Mouse (Mus musculus): ENCODE results near the gene Adora1.

Adora1 gene

DNA sequence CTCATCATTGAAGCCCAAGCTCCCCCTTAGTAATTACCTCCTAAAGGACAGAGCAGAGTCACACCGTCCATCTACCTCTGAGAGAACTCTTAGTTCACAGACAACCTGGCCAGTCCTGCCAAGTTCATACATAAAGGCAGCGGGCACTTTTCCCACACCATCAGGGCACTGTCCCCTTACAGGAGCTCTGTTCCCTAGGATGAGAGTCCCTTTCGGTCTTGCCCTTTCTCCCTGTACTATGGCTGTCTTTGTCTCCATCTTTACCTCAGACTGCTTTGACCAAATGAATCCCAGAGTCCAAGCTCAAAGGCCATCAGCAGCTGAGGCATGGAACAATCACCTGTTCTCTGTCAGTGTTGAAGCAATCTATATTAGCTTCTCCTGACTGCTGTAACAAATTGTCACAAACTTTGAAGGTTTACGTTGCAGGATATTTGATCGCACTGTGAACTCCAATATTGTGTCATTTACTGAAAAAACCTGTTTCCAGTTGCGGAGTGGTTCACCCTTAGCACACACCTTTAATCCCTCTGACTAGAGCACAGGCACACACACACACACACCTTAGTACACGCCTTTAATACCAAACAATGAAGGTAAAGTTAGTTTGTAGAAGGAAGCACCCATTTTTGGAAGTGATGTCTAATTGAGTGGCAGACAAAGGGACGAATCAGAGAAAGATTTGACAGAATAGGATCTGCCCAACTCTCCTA, 66.1 kb downstream of the Adora1 start:
- Histone ChIP-seq H3K27me3 (ENCODE audit: insufficient read depth, low read length) (peaks cover 7% of the 10 kb centered on the region; the same call in 1 of the 2 replicates), H3K9me3 (ENCODE audit: low read length) (peaks cover 15% of the 10 kb centered on the region), H3K36me3 (ENCODE audit: insufficient read depth, low read length) (no peaks in the 10 kb centered on the region), H3K4me3 (replicated peaks; ENCODE audit: low read length) (no peak overlapping the region), H3K4me1 (replicated peaks; ENCODE audit: low read depth, low read length) (peaks cover 12% of the 10 kb centered on the region)
- TF ChIP-seq NANOG (IDR thresholded peaks at IDR 0.05; ENCODE audit: borderline replicate concordance, low read length) (no peak), CTCF (conservative IDR thresholded peaks at IDR 0.05; ENCODE audit: low read length) (no peak), POU5F1 (IDR thresholded peaks at IDR 0.05; ENCODE audit: borderline replicate concordance, low read length) (no peak)

DNA sequence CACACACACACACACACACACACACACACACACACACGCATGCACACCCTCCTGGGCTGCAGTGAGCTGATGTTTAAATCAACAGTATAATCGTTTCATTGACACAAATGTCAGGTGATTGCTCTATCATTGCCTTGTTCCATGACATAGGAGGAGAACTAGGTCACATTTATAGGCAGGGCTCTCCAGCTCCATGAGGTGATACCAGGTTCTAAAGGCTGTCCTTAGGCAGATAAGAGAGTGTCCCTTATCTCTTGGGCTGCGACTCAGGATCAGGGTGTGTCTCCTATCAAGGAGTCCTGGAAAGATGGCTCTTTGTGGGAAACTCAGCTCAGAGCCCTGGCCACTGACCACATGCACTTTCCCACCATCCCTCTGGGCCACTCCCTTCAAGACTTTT, 66.7 kb downstream of the Adora1 start:
- peaks cover 12% of the 10 kb centered on the region for H3K4me1 ChIP-seq (replicated peaks; ENCODE audit: low read depth, low read length)
- TF ChIP-seq POU5F1 (IDR thresholded peaks at IDR 0.05; ENCODE audit: borderline replicate concordance, low read length) (no peak), NANOG (IDR thresholded peaks at IDR 0.05; ENCODE audit: borderline replicate concordance, low read length) (no peak), CTCF (conservative IDR thresholded peaks at IDR 0.05; ENCODE audit: low read length) (no peak)
- peaks cover 15% of the 10 kb centered on the region for H3K9me3 ChIP-seq (ENCODE audit: low read length)
- H3K4me3 ChIP-seq (replicated peaks; ENCODE audit: low read length) = no peak overlapping the region
- H3K27me3 ChIP-seq (ENCODE audit: insufficient read depth, low read length) = peaks cover 7% of the 10 kb centered on the region; the same call in 1 of the 2 replicates
- no peaks in the 10 kb centered on the region for H3K36me3 ChIP-seq (ENCODE audit: insufficient read depth, low read length)

DNA sequence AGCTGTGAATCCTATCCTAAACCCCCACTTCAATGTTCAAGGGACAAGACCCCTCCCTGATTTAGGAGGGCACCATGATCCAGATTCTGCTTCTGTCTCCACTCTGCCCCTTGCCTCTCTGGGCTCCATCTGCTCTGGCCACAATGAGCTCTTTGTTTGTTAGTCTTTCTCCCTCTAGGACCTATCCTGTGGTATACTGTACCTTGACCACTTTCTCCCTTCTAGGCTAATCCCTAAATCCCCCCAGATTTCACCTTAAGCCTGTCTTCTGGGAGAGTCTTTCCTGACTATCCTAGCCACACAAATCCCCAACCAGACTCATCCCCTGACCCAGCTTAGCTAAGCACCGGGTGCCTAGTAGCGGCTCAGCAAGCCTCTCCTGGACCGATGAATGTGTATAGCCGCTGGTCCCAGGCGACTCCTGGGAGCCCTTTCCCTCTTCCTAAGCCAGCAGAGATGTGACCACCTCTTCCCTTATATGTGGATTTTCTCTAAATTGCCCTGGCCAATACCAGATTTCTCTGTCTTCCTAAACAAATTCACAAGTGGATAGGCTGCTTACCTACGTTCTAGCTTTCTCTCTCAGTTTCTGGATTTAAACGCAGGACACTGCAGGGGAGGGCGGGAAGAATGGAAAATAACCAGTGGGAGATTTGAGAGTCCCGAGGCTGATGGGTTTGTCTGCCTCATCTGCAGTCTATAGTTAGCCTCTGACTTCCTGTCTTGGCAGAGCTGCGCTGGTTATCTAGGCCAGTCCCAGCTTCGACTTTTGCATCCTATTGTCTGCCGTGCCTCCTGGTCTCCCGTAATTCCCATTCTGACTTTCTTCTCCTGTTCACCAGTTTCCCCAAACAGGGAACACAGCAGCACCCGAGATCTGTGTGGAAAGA, 67.6 kb downstream of the Adora1 start:
- Histone ChIP-seq H3K36me3 (ENCODE audit: insufficient read depth, low read length) (no peaks in the 10 kb centered on the region), H3K27me3 (ENCODE audit: insufficient read depth, low read length) (peaks cover 7% of the 10 kb centered on the region; the same call in 1 of the 2 replicates), H3K4me1 (replicated peaks; ENCODE audit: low read depth, low read length) (peaks cover 12% of the 10 kb centered on the region), H3K4me3 (replicated peaks; ENCODE audit: low read length) (no peak overlapping the region), H3K9me3 (ENCODE audit: low read length) (peaks cover 15% of the 10 kb centered on the region)
- TF ChIP-seq NANOG (IDR thresholded peaks at IDR 0.05; ENCODE audit: borderline replicate concordance, low read length) (no peak), POU5F1 (IDR thresholded peaks at IDR 0.05; ENCODE audit: borderline replicate concordance, low read length) (no peak)

DNA sequence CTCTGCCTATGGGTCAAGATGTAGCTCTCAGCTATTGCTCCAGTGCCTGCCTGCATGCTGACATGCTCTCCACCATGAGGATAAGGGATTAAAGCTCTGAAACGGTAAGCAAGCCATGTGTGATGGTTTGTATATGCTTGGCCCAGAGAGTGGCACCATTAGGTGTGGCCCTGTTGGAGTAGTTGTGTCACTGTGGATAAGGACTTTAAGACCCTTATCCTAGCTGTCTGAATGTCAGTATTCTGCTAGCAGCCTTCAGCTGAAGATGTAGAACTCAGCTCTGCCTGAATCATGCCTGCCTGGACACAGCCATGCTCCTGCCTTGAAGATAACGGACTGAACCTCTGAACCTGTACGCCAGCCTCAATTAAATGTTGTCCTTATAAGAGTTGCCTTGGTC, 68.7 kb downstream of the Adora1 start:
- peaks cover 12% of the 10 kb centered on the region for H3K4me1 ChIP-seq (replicated peaks; ENCODE audit: low read depth, low read length)
- H3K27me3 ChIP-seq (ENCODE audit: insufficient read depth, low read length) = peaks cover 7% of the 10 kb centered on the region; the same call in 1 of the 2 replicates
- H3K4me3 ChIP-seq (replicated peaks; ENCODE audit: low read length) = no peak overlapping the region
- TF ChIP-seq NANOG (IDR thresholded peaks at IDR 0.05; ENCODE audit: borderline replicate concordance, low read length) (no peak), POU5F1 (IDR thresholded peaks at IDR 0.05; ENCODE audit: borderline replicate concordance, low read length) (no peak), CTCF (conservative IDR thresholded peaks at IDR 0.05; ENCODE audit: low read length) (no peak)
- no peaks in the 10 kb centered on the region for H3K36me3 ChIP-seq (ENCODE audit: insufficient read depth, low read length)
- peaks cover 15% of the 10 kb centered on the region for H3K9me3 ChIP-seq (ENCODE audit: low read length)

DNA sequence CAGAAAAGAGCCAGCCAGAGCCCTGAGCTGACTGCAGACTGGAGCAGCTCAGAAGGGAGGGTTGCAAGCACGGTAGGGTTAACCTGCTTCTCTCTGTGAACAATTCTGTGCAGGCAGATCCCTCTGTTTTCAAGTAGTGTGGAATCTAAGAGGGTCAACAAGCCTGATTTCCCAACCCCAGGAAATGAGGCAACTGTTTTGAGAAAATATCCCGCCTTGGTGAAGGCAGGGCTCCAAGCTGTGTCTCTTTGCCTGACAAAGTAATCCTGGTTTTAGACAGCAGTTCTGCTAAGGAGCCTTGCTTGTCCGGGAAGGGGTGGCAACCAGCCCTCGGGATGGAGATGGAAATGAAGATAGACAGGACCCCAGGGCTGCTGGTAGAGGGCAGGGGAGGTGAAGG, 70.8 kb downstream of the Adora1 start:
- Histone ChIP-seq H3K9me3 (ENCODE audit: low read length) (peaks cover 2% of the 10 kb centered on the region; the same call in 1 of the 2 replicates), H3K4me3 (replicated peaks; ENCODE audit: low read length) (no peak overlapping the region), H3K4me1 (replicated peaks; ENCODE audit: low read depth, low read length) (peaks cover 16% of the 10 kb centered on the region), H3K27me3 (ENCODE audit: insufficient read depth, low read length) (peaks cover 7% of the 10 kb centered on the region; the same call in 1 of the 2 replicates), H3K36me3 (ENCODE audit: insufficient read depth, low read length) (no peaks in the 10 kb centered on the region)
- TF ChIP-seq CTCF (conservative IDR thresholded peaks at IDR 0.05; ENCODE audit: low read length) (no peak), NANOG (IDR thresholded peaks at IDR 0.05; ENCODE audit: borderline replicate concordance, low read length) (no peak), POU5F1 (IDR thresholded peaks at IDR 0.05; ENCODE audit: borderline replicate concordance, low read length) (no peak)

DNA sequence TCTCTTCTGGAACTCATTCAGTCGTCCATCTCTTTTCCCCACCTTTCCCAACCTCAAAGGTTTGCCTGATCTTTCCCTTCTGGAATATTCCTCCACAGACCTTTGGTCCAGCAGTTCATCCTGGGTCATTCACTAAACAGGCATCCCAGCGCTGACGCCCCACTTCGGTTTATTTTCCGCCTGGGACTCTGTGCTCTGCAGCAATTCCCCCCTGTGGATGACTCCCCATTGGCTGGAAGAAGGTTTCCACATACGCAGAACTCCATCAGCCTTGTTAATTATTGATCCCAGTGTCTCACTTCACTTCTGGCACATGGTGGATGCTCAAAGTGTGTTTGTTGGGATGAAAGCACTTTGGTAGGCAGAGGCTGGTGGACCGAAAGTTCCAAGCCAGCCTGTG, 71.8 kb downstream of the Adora1 start:
- Histone ChIP-seq H3K27me3 (ENCODE audit: insufficient read depth, low read length) (peaks cover 3% of the 10 kb centered on the region; the same call in 1 of the 2 replicates), H3K4me1 (replicated peaks; ENCODE audit: low read depth, low read length) (peaks cover 16% of the 10 kb centered on the region), H3K4me3 (replicated peaks; ENCODE audit: low read length) (no peak overlapping the region), H3K9me3 (ENCODE audit: low read length) (no peaks in the 10 kb centered on the region), H3K36me3 (ENCODE audit: insufficient read depth, low read length) (no peaks in the 10 kb centered on the region)
- TF ChIP-seq POU5F1 (IDR thresholded peaks at IDR 0.05; ENCODE audit: borderline replicate concordance, low read length) = no peak
- no peak for TF ChIP-seq NANOG (IDR thresholded peaks at IDR 0.05; ENCODE audit: borderline replicate concordance, low read length)
- TF ChIP-seq CTCF (conservative IDR thresholded peaks at IDR 0.05; ENCODE audit: low read length) = no peak

DNA sequence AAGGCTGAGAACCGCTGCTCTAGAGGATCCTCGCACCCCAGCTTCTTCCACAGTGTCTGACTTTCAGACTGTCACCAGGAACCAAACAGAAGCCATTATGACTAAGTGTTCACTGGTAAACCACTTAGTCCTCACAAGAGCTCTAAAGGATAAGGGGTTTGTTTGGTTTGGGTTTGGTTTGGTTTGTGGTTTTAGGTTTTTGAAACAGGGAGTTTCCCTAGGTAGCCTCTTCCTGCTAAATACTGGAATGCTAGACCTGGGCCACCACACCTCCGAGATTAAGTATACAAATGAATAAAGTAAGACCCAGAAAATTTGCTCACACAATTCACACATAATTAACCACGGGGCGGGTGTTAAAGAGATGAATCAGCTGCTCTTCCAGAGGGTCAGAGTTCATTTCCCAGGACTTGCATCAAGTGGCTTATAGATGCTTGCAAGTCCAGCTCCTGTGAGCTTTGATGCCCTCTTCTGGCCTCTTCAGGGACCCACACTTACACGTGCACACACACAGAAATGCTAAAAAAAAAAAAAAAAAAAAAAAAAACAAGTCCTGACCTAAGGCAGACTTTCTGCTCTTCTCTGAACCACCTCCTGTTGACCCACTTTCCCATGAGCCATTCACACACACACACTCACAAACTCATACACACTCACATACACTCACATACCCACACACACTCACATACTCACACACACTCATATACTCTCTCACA, 72.6 kb downstream of the Adora1 start:
- Histone ChIP-seq H3K27me3 (ENCODE audit: insufficient read depth, low read length) (peaks cover 3% of the 10 kb centered on the region; the same call in 1 of the 2 replicates), H3K4me3 (replicated peaks; ENCODE audit: low read length) (no peak overlapping the region), H3K36me3 (ENCODE audit: insufficient read depth, low read length) (no peaks in the 10 kb centered on the region), H3K9me3 (ENCODE audit: low read length) (no peaks in the 10 kb centered on the region), H3K4me1 (replicated peaks; ENCODE audit: low read depth, low read length) (peaks cover 11% of the 10 kb centered on the region)
- TF ChIP-seq NANOG (IDR thresholded peaks at IDR 0.05; ENCODE audit: borderline replicate concordance, low read length) (no peak), POU5F1 (IDR thresholded peaks at IDR 0.05; ENCODE audit: borderline replicate concordance, low read length) (no peak), CTCF (conservative IDR thresholded peaks at IDR 0.05; ENCODE audit: low read length) (no peak)

DNA sequence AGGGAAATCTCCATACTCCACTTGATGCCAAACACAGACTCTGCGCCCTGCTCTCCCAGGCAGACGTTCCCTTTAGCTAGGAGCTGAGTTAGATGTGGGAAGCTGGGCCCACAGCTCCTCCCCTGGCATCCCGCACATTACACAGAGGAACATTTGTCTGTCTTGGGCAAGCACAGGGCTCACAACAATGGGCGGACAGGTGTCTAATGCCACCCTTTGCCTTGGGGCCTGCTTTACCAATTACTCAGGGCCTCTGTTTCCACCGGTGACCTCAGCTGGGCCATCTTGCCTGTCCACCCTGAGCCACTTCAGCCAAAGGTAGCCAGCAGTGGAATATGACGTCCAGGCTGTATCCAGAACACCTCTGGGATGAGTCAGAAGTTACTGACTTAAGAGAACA, 73.8 kb downstream of the Adora1 start:
- Histone ChIP-seq H3K9me3 (ENCODE audit: low read length) (no peaks in the 10 kb centered on the region), H3K27me3 (ENCODE audit: insufficient read depth, low read length) (peaks cover under 1% of the 10 kb centered on the region; the same call in 1 of the 2 replicates), H3K4me1 (replicated peaks; ENCODE audit: low read depth, low read length) (peaks cover 11% of the 10 kb centered on the region), H3K4me3 (replicated peaks; ENCODE audit: low read length) (no peak overlapping the region), H3K36me3 (ENCODE audit: insufficient read depth, low read length) (no peaks in the 10 kb centered on the region)
- no peak for TF ChIP-seq POU5F1 (IDR thresholded peaks at IDR 0.05; ENCODE audit: borderline replicate concordance, low read length)
- TF ChIP-seq NANOG (IDR thresholded peaks at IDR 0.05; ENCODE audit: borderline replicate concordance, low read length) = no peak
- no peak for TF ChIP-seq CTCF (conservative IDR thresholded peaks at IDR 0.05; ENCODE audit: low read length)

Measured in E14TG2a.4 (cell line).